Mouse (Mus musculus): Measurements from ENCODE around the gene Daam1. TPM values are rescaled to one million over a fixed set of nuclear protein-coding genes. Genes with fewer than 3 reads are reported as not detected.

Daam1 gene
- polyA plus RNA-seq (2015; fragmentation: Nextera tagmentation; extraction: Ambion mirVana), result 17.6 and 20.6 TPM in 2 replicates

DNA sequence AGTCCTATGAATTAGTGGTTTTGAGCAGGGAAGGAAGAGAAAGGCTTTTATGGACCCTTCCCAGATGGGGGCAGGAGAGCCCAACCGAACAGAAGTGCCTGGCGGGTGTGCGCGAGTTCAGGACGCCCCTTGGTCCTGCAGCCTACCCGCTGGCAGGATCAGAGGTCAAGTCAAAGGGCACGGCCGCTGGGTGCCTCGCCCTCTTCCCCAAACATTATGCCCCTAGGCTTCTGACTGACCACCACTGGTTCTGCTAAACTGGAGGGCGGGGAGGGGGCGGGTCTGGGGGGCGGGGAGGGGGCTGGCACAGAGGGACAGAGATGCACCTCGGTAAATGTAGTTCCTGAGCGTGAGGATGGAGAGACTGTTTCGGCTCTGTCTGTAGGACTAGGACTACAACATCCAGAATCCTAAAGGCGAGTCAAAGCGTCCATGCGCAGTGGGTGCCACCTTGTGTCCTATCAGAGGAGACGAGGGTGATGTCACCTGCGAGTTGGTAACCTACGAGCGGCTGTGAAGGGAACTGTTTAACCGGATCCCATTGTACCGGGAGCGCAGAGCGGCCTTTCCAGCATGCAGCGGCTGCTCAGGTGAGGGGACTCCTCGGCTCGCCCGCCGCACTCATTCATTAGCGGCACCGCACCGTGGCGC, at the start of gene Daam1:
Gene Daam1, plus strand, starts transcription at position 472 of the 651 bp plus-strand sequence.
- Histone ChIP-seq H3K4me3 (peak within 1 kb of the TSS; percentile 90), H3K27ac (peak within 1 kb of the TSS; percentile 95), H3K4me1 (peaks cover 38% of the 10 kb centered on the region), H3K27me3 (0 out of 2 replicates have a peak, but pooled peaks cover 2% of the 10 kb centered on the region), H3K4me2 (peak within 1 kb of the TSS; percentile 93), H3K9me3 (replicated peaks) (no peaks in the 10 kb centered on the region), H3K9ac (peak within 1 kb of the TSS; percentile 95), H3K36me3 (ENCODE audit: poor library complexity, severe bottlenecking) (no peaks in the 10 kb centered on the region)
- under 1% methylated on average over 35 of the region's 35 CpGs for WGBS
- peak; percentile 100 for ATAC-seq

DNA sequence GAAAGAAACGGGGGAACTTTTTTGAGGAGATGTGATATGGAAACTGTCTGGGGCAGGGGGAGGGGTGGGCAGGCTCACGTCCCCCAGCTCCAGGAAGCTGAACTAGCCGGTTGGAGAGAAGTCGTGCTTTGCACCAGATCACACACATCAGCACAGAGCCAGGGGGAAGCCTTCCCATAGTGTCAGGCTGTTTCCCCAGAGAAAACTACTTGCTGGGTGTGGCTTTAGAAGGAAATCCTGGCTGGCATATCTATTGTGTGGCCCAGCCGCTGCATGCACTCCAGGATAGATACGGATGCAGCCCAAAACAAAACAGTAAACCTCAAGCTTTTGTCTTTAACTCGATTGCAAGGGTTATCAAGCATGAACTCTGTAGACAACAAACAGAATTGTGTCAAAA, 49.7 kb upstream of the Daam1 start:
- Histone ChIP-seq H3K27ac (no peak overlapping the region), H3K9me3 (replicated peaks) (no peaks in the 10 kb centered on the region), H3K27me3 (no peaks in the 10 kb centered on the region), H3K36me3 (ENCODE audit: poor library complexity, severe bottlenecking) (no peaks in the 10 kb centered on the region), H3K4me1 (peaks cover 11% of the 10 kb centered on the region), H3K9ac (no peak overlapping the region), H3K4me3 (no peak overlapping the region), H3K4me2 (no peak overlapping the region)
- ATAC-seq, result no peak
- 66% methylated on average over 7 of the region's 7 CpGs for WGBS

DNA sequence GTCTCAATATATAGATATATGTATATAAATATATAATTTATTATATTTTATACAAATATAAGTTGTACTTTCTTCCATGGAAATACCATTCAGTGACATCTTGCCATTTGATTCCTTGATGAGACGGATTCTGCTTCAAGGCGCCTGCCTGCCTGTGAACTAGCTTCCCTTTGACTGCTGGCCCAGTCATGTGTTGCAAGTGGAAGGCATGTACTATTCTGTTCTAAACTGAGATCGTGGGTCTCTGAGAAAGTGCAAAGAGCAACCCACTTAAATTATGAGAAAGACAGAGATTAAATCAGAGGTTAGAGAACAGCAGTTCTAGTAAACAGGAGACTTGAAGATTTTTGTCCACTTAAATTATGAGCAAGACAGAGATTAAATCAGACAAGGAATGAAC, 46.9 kb upstream of the Daam1 start:
- WGBS, result 78% methylated on average over 3 of the region's 3 CpGs
- no peak overlapping the region for H3K9ac ChIP-seq

DNA sequence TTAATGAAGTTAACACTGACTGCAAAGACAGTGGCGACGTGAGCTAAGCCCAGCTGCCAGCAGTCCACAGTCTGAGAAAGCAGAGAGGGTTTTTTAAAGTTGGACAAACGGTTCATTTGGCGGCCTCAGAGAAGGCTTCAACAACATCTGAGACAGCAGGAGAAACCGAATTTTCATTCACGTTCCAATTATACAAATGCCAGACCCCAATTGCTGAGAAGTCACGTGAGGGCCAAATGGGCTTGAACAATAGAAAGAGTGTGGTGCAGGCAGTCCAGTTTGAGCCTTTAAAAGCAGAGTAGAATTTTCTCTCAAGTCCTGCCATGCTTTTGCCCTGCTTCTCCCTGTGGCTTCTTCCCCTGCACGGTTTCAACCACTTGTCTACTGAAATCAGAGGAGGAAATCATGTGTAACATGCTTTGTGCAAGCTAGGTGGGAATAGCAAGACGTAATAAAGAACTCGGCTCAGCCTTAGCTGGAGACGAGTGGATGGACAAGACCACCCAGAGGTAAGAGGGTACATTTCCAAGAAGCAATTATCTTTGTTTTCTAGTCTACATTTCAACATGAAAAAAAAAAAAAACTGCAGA, 46.1 kb upstream of the Daam1 start:
- H3K27ac ChIP-seq, result no peak overlapping the region
- no peak overlapping the region for H3K9ac ChIP-seq
- 32% methylated on average over 11 of the region's 11 CpGs for WGBS

More for the DNA sequence above, 46.9 kb upstream of the Daam1 start:
- no peak for ATAC-seq
- Histone ChIP-seq H3K27ac (no peak overlapping the region), H3K27me3 (no peaks in the 10 kb centered on the region), H3K4me1 (peaks cover 5% of the 10 kb centered on the region; the same call in 1 of the 2 replicates), H3K36me3 (ENCODE audit: poor library complexity, severe bottlenecking) (no peaks in the 10 kb centered on the region), H3K4me2 (no peak overlapping the region), H3K9me3 (replicated peaks) (no peaks in the 10 kb centered on the region), H3K4me3 (no peak overlapping the region)

DNA sequence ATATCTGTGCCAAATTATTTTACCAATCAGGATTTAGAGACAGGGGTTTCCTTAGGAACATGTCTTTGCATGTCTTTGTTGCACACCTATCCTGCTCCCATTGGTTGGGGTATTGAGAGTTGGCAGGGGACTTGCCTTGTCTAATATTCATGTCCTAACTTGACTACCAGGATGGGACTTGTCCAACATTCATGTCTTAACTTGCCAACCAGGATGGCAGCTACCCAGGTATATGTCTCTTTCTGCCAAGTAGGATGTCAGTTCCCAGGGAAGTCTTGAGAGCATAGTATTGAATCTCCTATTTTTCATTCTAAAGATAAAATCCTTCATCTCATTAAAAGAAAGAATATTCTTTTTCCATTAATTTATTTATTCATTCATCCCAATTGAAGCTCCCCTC, 44.4 kb upstream of the Daam1 start:
- no peaks in the 10 kb centered on the region for H3K36me3 ChIP-seq (ENCODE audit: poor library complexity, severe bottlenecking)
- H3K4me2 ChIP-seq, result no peak overlapping the region
- no peak overlapping the region for H3K27ac ChIP-seq
- no peak overlapping the region for H3K9ac ChIP-seq
- H3K4me1 ChIP-seq, result peaks cover 5% of the 10 kb centered on the region; the same call in 1 of the 2 replicates
- no peak overlapping the region for H3K4me3 ChIP-seq
- ATAC-seq, result no peak
- no peaks in the 10 kb centered on the region for H3K27me3 ChIP-seq
- no peaks in the 10 kb centered on the region for H3K9me3 ChIP-seq (replicated peaks)

More for the DNA sequence above, 46.1 kb upstream of the Daam1 start:
- Histone ChIP-seq H3K4me1 (peaks cover 5% of the 10 kb centered on the region; the same call in 1 of the 2 replicates), H3K4me3 (no peak overlapping the region), H3K9me3 (replicated peaks) (no peaks in the 10 kb centered on the region), H3K4me2 (no peak overlapping the region), H3K27me3 (no peaks in the 10 kb centered on the region), H3K36me3 (ENCODE audit: poor library complexity, severe bottlenecking) (no peaks in the 10 kb centered on the region)
- ATAC-seq, result no peak

DNA sequence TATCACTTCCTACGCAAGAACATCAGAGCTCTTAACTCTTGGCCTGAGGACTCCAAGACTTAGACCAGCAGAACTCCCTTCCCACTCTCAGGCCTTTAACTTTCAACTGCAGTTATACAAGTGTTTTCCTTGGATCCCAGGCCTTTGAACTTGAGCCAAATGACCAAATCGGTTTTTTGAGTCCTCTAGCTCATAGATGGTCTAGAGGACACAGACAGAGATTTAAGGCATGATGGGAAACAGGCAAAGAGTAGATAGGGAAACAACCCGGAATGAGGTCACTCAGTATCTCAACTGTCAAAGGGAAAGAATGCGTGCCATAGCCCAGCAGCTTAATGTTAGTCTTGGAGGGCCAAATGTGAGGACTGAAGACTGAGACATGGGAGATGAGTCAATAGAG, 42.1 kb upstream of the Daam1 start:
- Histone ChIP-seq H3K4me3 (no peak overlapping the region), H3K27me3 (no peaks in the 10 kb centered on the region), H3K27ac (no peak overlapping the region), H3K9me3 (replicated peaks) (no peaks in the 10 kb centered on the region), H3K4me1 (peaks cover 5% of the 10 kb centered on the region; the same call in 1 of the 2 replicates), H3K36me3 (ENCODE audit: poor library complexity, severe bottlenecking) (no peaks in the 10 kb centered on the region), H3K4me2 (no peak overlapping the region), H3K9ac (no peak overlapping the region)
- ATAC-seq, result no peak
- 83% methylated on average over 4 of the region's 4 CpGs for WGBS

DNA sequence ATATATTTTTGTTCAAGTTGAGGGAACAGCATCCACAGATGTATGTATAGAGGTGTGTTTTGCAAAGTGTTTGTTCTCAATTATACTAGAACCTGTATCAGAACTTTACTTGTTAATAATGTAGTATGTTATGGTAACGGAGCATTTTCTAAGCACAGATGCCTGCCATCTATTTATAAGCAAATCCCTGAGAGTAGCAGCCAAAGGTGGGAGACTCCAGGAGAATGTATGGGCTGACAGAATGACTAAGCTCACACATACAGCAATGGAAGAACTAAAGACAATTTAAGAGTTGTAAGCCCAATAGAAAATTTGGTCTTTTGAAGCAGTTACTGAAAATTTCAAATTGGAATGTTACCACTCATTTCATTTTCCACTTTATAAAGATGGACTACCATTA, 40.3 kb upstream of the Daam1 start:
- no peak overlapping the region for H3K27ac ChIP-seq
- H3K36me3 ChIP-seq (ENCODE audit: poor library complexity, severe bottlenecking), result no peaks in the 10 kb centered on the region
- no peak overlapping the region for H3K4me3 ChIP-seq
- no peaks in the 10 kb centered on the region for H3K27me3 ChIP-seq
- 93% methylated on average over 1 of the region's 1 CpGs for WGBS
- H3K9me3 ChIP-seq (replicated peaks), result no peaks in the 10 kb centered on the region
- H3K9ac ChIP-seq, result no peak overlapping the region
- no peak overlapping the region for H3K4me2 ChIP-seq
- no peak for ATAC-seq
- no peaks in the 10 kb centered on the region for H3K4me1 ChIP-seq

DNA sequence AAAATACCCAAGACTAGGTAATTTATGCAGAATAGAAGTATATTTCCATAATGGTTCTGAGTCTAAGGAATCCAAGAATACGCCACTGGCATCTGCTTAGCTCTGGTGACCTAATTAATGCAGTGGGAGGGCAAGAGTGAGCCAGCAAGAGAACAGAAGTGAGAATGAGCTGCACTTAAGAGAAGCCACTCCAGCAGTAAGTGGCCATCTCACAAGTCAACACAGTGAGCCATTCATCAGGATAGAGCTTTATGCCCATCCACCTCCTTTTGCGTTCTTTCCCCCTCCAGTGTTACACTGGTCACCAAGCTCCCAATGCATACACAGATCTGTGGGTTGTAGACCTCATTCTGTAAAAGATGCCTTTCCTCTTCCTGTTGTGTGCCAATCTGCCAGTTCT, 37.8 kb upstream of the Daam1 start:
- peaks cover 8% of the 10 kb centered on the region for H3K4me1 ChIP-seq
- no peak overlapping the region for H3K9ac ChIP-seq
- H3K27ac ChIP-seq, result no peak overlapping the region
- no peak overlapping the region for H3K4me2 ChIP-seq
- no peaks in the 10 kb centered on the region for H3K9me3 ChIP-seq (replicated peaks)
- no peak for ATAC-seq
- 78% methylated on average over 2 of the region's 2 CpGs for WGBS
- no peaks in the 10 kb centered on the region for H3K36me3 ChIP-seq (ENCODE audit: poor library complexity, severe bottlenecking)
- no peak overlapping the region for H3K4me3 ChIP-seq
- H3K27me3 ChIP-seq, result no peaks in the 10 kb centered on the region

DNA sequence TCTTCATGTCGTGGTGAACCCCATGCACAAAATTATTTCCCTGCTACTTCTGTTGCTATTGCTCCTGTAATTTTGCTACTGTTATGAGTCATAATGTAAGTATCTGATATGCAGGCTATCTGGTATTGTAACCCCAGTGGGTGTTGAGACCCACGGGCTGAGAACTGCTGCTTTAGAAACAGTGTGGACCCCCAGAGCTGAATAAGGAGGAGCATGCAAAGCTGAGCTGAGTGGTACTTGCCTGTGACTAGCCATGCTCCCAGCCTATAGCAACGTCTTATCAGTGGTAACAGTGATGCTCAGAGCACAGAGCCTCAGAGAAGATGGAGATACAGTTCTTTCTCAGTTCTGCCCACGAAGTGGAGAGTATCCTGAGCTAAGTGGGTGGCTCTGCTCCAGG, 35.3 kb upstream of the Daam1 start:
- Histone ChIP-seq H3K9me3 (replicated peaks) (no peaks in the 10 kb centered on the region), H3K27me3 (no peaks in the 10 kb centered on the region), H3K4me1 (peaks cover 8% of the 10 kb centered on the region), H3K4me2 (no peak overlapping the region), H3K4me3 (no peak overlapping the region), H3K27ac (no peak overlapping the region), H3K36me3 (ENCODE audit: poor library complexity, severe bottlenecking) (no peaks in the 10 kb centered on the region), H3K9ac (no peak overlapping the region)
- 70% methylated on average over 4 of the region's 4 CpGs for whole genome bisulfite sequencing
- ATAC-seq, result no peak

DNA sequence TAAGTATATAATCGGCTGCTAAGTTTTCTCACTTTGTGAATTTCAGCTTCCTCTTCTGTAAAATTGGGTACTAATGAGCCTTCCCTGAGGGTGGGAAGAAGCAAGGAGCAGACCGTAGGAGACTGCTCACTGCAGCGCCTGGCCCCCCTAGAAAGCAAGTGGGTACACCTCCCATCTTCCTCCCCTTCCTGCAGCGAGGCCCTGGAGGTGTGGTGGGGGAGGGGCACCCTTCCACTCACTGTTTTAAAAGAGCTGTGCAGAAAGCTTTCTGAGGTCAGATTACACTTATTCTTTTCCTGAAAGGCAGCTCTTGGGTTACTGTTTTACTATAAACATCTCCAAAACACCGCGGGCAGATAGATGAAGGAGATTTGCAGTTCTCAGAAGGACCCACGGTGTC, 34.4 kb upstream of the Daam1 start:
- Histone ChIP-seq H3K36me3 (ENCODE audit: poor library complexity, severe bottlenecking) (no peaks in the 10 kb centered on the region), H3K9ac (no peak overlapping the region), H3K4me2 (no peak overlapping the region), H3K9me3 (replicated peaks) (no peaks in the 10 kb centered on the region), H3K4me1 (peaks cover 8% of the 10 kb centered on the region), H3K4me3 (no peak overlapping the region), H3K27ac (no peak overlapping the region), H3K27me3 (no peaks in the 10 kb centered on the region)
- 10% methylated on average over 7 of the region's 7 CpGs for WGBS
- no peak for ATAC-seq

DNA sequence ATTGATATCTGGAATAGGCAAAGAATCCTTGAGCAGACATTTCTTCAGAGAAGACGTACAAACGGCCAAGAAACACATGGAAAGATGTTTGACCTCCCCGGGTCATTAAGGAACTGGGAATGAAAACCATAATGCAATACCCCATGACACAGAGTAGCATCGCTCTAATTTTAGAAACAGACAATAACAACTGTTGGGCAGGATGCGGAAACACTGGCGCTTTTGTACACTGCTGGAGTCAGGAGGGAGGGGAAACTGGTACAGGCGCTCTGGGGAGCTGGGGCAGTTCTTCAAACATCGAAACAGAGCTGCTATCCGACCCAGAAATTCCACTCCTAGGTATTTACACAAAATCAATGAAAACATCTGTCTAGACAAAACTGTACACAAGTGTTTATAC, 23.6 kb upstream of the Daam1 start:
- 82% methylated on average over 9 of the region's 9 CpGs for WGBS
- Histone ChIP-seq H3K27ac (no peak overlapping the region), H3K4me1 (no peaks in the 10 kb centered on the region), H3K36me3 (ENCODE audit: poor library complexity, severe bottlenecking) (no peaks in the 10 kb centered on the region), H3K4me3 (no peak overlapping the region), H3K27me3 (no peaks in the 10 kb centered on the region), H3K4me2 (no peak overlapping the region), H3K9me3 (replicated peaks) (no peaks in the 10 kb centered on the region), H3K9ac (no peak overlapping the region)
- no peak for ATAC-seq

DNA sequence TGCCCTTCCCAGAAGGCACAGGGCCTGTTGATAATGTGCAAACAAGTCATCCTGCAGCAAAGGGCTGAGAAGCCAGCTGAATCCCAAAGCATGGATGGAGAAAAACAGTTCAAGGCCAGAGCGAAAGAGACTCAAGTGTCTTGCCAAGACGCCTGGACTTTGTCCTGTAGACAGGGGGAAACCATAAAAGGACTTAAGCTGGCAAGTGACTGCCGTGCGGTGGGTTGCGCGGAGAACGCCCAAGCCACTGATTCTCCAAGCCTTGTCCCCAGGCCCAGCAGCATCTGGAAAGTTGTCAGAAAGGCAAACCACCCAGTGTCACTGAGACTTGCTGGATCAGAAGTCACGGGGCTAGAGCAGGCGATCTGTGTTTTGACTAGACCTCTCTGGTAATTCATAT, 22.2 kb upstream of the Daam1 start:
- Histone ChIP-seq H3K27me3 (no peaks in the 10 kb centered on the region), H3K36me3 (ENCODE audit: poor library complexity, severe bottlenecking) (no peaks in the 10 kb centered on the region), H3K27ac (no peak overlapping the region), H3K9me3 (replicated peaks) (no peaks in the 10 kb centered on the region), H3K4me3 (no peak overlapping the region), H3K4me2 (no peak overlapping the region), H3K4me1 (no peaks in the 10 kb centered on the region), H3K9ac (no peak overlapping the region)
- 95% methylated on average over 9 of the region's 9 CpGs for WGBS
- no peak for ATAC-seq

DNA sequence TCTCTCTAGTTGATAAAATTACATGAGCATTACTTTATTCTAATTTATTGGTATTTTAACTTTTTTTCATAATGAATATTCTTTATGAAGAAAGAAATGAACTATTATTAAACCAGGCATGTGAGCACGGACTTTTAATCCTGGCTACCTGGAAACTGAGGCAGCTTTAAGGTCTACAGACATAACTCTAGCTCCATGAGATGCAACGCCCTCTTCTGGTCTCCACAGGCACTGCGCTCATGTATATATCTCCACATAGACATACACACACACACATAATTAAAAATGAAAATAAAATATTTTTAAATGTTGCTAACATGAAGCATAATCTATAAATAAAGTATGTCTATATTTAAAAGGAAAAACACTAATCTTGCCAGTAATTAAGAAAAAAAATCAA, 21.3 kb upstream of the Daam1 start:
- Histone ChIP-seq H3K4me3 (no peak overlapping the region), H3K4me1 (no peaks in the 10 kb centered on the region), H3K36me3 (ENCODE audit: poor library complexity, severe bottlenecking) (no peaks in the 10 kb centered on the region), H3K4me2 (no peak overlapping the region), H3K9me3 (replicated peaks) (no peaks in the 10 kb centered on the region), H3K9ac (no peak overlapping the region), H3K27ac (no peak overlapping the region), H3K27me3 (no peaks in the 10 kb centered on the region)
- WGBS, result 84% methylated on average over 3 of the region's 3 CpGs
- no peak for ATAC-seq
